Mouse (Mus musculus) embryonic facial prominence, embryonic 10.5 days (tissue): ENCODE measurements around the gene Cd86. TPM values are rescaled to one million over a fixed set of nuclear protein-coding genes. Genes with fewer than 3 reads are reported as not detected.

Experiments used
- DNase-seq: peaks from one replicate; pipeline ENCODE4 v3.0.0-alpha.2; 2017; ENCODE audit warnings: low spot score
- H3K27ac ChIP-seq: fragments of 300-500 bp; sonication (generic); replicated peaks from 2 replicates; pipeline ENCODE4 v1.5.1; 2016; ENCODE audit warnings: mild to moderate bottlenecking
- H3K27me3 ChIP-seq: fragments of 300-500 bp; sonication (generic); replicated peaks from 2 replicates; pipeline ENCODE4 v1.6.1; 2016; ENCODE audit warnings: low read depth, mild to moderate bottlenecking; ENCODE audit not compliant: poor library complexity, severe bottlenecking
- H3K36me3 ChIP-seq: fragments of 300-500 bp; sonication (generic); replicated peaks from 2 replicates; pipeline ENCODE4 v1.6.1; 2016; ENCODE audit warnings: mild to moderate bottlenecking, moderate library complexity
- H3K4me1 ChIP-seq: fragments of 300-500 bp; sonication (generic); 2 replicates; pipeline ENCODE4 v1.6.1; 2016
- H3K4me3 ChIP-seq: fragments of 300-500 bp; sonication (generic); 2 replicates; pipeline ENCODE4 v1.5.1; 2016; ENCODE audit warnings: mild to moderate bottlenecking, moderate library complexity
- H3K9me3 ChIP-seq: fragments of 300-500 bp; sonication (generic); 2 replicates; pipeline ENCODE4 v1.6.1; 2016; ENCODE audit warnings: mild to moderate bottlenecking
- WGBS: fragments of 180-500 bp; shearing (Covaris S2); methylation state at CpG from one replicate; pipeline ENCODE4 v1.1.7; 2016; 5-methylcytosine and 5-hydroxymethylcytosine counted together
- polyA plus RNA-seq: library from polyadenylated mRNA; unstranded; fragments of >200 nt; fragmentation: Nextera tagmentation; extraction: Ambion mirVana; gene quantifications from 2 replicates; pipeline ENCODE4 v1.2.1, GENCODE M21; 2016

The Cd86 gene
- polyA plus RNA-seq, 1 experiment from 2014 or later, result 0.93 TPM

DNA sequence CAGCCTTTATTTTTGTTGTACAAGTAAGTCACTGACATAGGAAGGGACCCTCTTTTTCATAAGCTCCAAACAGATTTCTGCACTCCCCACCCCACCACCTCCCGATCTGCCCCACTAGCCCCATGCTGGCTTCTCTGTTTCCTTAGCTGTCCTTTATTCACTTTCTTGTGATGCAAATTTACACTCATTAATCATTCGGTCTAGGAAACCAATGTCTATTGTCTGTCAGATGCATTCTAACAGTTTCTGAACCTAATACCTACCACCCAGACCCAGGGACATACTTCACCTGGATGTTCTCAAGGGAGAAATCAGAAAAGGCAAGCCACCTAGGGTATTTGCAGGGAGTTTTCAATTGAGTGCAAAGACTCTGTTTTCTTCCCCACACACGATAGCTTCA is 16.6 kb downstream of the Cd86 start:
- Histone ChIP-seq H3K27me3 (no peaks in the 10 kb centered on the region), H3K4me3 (no peak overlapping the region), H3K9me3 (no peaks in the 10 kb centered on the region), H3K4me1 (no peaks in the 10 kb centered on the region), H3K36me3 (no peaks in the 10 kb centered on the region), H3K27ac (no peak overlapping the region)
- no peak for DNase-seq
- 43% methylated on average over 3 of the region's 3 CpGs for WGBS

DNA sequence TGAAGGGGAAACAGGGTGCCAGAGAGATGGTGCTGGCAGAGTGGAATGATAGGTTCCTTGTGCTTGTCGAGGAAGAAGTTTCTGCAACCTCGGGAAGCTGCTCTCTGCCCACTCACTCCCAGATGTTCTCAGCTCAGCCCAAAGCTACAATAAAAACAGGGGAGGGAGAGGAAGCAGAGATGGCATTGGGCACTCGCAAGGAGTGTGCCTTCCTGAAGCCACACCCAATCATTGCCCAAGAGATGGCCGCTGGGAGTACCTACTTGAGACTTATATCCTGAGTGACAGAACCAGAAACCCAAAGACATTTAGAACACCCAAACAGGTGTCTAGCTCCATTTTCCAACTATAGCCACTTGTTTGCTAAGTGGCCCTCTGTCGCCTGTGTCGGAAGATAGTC is 20.8 kb downstream of the Cd86 start:
- no peak overlapping the region for H3K4me3 ChIP-seq
- DNase-seq, result no peak
- H3K4me1 ChIP-seq, result no peaks in the 10 kb centered on the region

DNA sequence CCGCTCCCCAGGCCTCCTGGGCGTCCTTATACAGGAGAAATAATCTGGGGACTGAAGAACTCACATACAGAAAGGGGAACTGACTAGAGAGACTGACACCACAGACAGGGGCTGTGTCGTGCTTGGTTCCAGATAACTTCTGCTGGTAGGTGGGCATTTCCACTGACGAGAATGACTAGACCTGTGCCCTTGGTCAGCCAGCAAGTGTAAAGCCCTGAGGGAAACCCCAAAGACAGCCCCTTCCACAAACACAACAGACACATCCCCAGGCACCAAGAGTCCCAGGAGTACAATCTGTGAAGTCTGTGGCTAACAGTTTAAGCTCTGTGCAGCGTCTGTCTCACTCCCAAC is 23.2 kb downstream of the Cd86 start:
- H3K9me3 ChIP-seq, result no peaks in the 10 kb centered on the region
- no peaks in the 10 kb centered on the region for H3K27me3 ChIP-seq
- no peaks in the 10 kb centered on the region for H3K36me3 ChIP-seq
- H3K27ac ChIP-seq, result no peak overlapping the region
- no peaks in the 10 kb centered on the region for H3K4me1 ChIP-seq
- DNase-seq, result no peak
- no peak overlapping the region for H3K4me3 ChIP-seq
- 80% methylated on average over 5 of the region's 5 CpGs for WGBS

More for the DNA sequence above, 20.8 kb downstream of the Cd86 start:
- H3K9me3 ChIP-seq, result no peaks in the 10 kb centered on the region
- no peaks in the 10 kb centered on the region for H3K27me3 ChIP-seq
- H3K27ac ChIP-seq, result no peak overlapping the region
- WGBS, result 88% methylated on average over 6 of the region's 6 CpGs
- no peaks in the 10 kb centered on the region for H3K36me3 ChIP-seq

DNA sequence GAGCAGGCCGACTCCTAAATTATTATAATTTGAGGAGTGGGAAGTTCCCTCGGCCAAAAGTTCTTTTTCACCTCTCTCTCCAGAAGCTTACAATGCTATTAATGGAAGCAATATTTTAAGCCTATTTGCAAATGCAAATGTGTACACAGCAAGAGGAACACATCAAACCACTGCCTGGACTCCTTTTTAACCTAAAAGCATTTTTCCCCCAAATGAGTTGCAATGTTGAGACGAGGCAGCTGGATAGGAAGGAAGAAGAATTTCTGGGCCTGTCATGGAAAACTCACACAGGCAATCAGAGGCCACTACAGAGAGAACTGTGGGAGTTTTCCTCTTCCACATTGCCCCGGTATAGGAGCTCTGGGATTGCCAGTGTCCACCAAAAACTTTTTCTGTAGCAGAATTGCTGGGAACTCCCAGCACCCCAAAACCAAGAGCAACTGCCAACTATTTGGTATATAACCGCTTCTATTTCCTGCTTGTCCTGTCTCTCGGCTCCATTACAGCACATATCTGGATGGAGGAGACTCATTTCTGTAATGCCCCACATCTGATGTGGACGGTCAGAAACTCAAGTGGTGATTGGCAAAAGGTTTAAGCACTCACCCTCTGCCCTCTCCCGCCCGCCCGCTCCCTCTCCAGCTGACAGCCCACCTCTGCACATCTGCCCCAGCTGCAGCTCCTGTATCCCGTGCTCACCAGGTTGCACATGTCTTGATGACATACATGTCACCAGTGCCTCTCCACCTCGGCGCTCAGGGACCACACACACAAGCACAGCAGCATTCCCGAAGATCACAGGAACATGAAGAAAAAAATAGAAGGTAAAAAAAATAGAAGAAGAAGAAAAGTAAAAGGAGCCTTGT is 23.8 kb downstream of the Cd86 start:
- 83% methylated on average over 14 of the region's 14 CpGs for WGBS
- Histone ChIP-seq H3K36me3 (no peaks in the 10 kb centered on the region), H3K9me3 (no peaks in the 10 kb centered on the region), H3K4me1 (no peaks in the 10 kb centered on the region), H3K27me3 (no peaks in the 10 kb centered on the region), H3K27ac (no peak overlapping the region), H3K4me3 (no peak overlapping the region)
- no peak for DNase-seq

DNA sequence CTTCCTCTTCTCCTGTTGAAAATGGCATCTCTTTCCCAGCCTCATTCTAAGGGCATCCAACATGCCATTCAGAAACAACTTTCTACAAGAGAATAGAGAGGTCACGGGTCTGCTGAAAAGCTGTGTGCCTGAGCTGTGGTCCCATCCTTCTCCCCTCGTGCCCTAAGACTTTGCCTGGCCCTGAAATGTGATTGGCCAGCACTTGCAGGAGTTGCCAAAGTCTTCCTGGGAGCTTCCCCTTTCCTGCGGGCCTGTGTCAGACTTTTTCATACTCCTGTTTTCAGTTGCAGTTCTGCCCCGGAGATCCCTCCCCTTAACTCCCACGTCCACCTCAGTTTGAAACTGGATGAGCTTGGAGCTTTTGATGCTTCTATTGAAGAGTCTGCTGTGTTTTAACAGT is 24.9 kb downstream of the Cd86 start:
- no peaks in the 10 kb centered on the region for H3K4me1 ChIP-seq
- no peaks in the 10 kb centered on the region for H3K36me3 ChIP-seq
- no peak overlapping the region for H3K4me3 ChIP-seq
- WGBS, result 71% methylated on average over 5 of the region's 5 CpGs
- no peaks in the 10 kb centered on the region for H3K9me3 ChIP-seq
- no peak overlapping the region for H3K27ac ChIP-seq
- DNase-seq, result no peak
- no peaks in the 10 kb centered on the region for H3K27me3 ChIP-seq

DNA sequence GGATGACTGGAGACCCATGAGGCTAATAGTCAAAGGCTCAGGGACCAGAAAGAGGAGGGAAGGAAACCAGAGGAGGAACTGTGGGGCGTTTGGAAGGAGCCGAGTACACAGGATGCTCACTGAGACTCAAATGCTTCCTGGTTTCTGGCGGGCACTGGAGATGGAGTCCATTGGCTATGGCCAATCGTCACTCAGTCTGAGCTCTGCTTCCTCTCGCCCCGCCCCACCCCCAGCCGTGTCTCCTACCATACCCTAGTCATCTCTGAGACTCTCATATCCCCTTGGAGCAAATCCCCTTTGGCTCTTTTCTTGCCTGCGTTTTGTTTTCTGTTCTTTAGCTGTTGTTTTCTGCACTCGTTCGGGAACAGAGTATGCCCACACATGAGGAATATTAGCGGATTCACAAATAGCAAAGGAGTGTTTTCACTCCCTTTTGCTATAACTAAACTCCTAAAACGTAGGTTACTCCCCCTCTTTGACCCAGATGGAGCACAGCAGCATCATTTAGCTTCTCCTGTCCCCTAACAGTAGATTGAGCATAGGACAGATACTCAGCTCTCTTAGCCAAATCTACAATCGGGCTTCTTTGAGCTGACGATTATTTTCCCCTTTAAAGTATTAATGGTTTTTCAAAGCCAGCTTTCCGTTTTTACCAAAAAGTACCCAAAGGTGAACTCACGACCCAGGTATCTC is 25.9 kb downstream of the Cd86 start:
- DNase-seq, result no peak
- H3K27ac ChIP-seq, result no peak overlapping the region
- H3K4me3 ChIP-seq, result no peak overlapping the region
- H3K27me3 ChIP-seq, result no peaks in the 10 kb centered on the region
- H3K36me3 ChIP-seq, result no peaks in the 10 kb centered on the region
- 86% methylated on average over 16 of the region's 16 CpGs for WGBS
- H3K4me1 ChIP-seq, result no peaks in the 10 kb centered on the region
- no peaks in the 10 kb centered on the region for H3K9me3 ChIP-seq

DNA sequence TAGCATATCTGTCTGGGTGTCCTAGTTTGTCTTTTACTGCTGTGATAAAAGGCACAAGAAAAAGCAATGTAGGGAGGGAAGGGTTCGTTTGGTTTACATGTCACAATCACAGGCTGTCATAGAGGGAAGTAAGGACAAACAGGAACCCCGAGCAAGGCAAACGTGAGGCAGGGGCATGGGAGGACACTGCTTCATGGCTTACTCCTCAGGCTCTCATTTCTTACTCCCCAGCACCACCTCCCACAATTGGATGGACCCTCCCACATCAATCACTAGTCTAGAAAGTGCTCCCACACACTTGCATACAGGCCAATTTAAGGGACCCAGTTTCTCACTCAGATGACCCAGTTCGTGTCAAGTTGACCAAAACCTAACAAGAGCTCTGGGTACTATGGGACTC is 29.1 kb downstream of the Cd86 start:
- Histone ChIP-seq H3K4me1 (no peaks in the 10 kb centered on the region), H3K27ac (no peak overlapping the region)
- WGBS, result 75% methylated on average over 4 of the region's 4 CpGs

DNA sequence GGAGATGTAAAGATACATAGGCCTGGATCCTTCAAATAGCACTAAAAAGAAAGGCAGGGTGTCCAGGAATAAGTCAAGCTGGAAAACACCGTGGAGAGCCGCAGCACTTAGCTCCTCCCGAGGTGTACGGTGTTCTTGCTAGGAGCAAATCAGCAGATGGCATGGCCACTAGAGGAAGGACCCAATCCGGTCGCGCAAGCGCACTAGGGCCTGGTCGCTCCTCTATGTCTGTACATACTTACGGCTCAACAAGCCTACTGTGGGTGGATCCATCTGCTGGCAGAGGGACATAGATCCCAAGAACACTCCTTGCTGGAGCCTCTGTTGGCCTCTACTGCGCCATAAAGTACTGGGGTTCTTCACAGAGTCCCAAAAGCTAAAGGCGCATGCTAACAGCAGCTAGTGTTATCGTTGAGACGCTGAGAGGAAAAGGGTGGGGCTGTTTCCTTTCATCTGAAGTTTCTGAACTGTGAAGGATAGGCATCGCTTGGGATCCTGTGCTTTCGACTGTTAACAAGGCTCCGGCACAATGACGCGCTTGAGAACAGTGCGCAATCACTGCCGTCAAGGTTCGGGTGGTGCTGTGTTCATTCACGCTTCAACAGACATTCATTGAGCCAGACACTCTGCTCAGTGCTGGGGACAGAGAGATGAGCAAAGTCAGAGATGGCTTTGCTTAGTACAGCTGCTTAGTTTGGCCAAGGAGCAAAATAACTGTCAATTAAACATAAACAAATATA is 30.7 kb downstream of the Cd86 start:
- Histone ChIP-seq H3K9me3 (no peaks in the 10 kb centered on the region), H3K27me3 (no peaks in the 10 kb centered on the region), H3K4me1 (no peaks in the 10 kb centered on the region), H3K4me3 (no peak overlapping the region), H3K27ac (no peak overlapping the region), H3K36me3 (no peaks in the 10 kb centered on the region)
- WGBS, result 90% methylated on average over 23 of the region's 23 CpGs
- DNase-seq, result no peak

More for the DNA sequence above, 29.1 kb downstream of the Cd86 start:
- H3K4me3 ChIP-seq, result no peak overlapping the region
- H3K36me3 ChIP-seq, result no peaks in the 10 kb centered on the region
- DNase-seq, result no peak
- H3K9me3 ChIP-seq, result no peaks in the 10 kb centered on the region
- no peaks in the 10 kb centered on the region for H3K27me3 ChIP-seq

DNA sequence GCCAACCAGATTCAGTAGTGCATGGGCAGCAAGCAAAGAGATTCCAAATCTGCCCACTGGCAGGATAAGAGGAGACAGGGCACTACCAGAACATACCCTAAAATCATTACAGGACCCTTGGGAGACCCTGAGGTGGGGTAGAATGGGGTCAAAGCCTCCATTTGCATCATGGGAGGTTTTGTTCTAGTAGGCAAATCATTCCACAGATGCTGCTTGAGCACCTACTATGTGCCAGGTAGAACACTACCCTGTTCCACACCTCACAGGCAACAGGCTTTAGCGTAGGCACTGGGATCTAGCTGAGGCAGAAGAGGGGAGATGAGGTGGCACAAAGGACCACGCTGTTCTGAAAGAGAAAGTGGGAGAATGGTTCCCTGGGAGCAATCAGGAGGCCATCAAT is 31.5 kb downstream of the Cd86 start:
- H3K9me3 ChIP-seq, result no peaks in the 10 kb centered on the region
- H3K4me1 ChIP-seq, result no peaks in the 10 kb centered on the region
- no peak overlapping the region for H3K27ac ChIP-seq
- H3K27me3 ChIP-seq, result no peaks in the 10 kb centered on the region
- no peak for DNase-seq
- no peaks in the 10 kb centered on the region for H3K36me3 ChIP-seq
- H3K4me3 ChIP-seq, result no peak overlapping the region
- WGBS, result 94% methylated on average over 2 of the region's 2 CpGs

DNA sequence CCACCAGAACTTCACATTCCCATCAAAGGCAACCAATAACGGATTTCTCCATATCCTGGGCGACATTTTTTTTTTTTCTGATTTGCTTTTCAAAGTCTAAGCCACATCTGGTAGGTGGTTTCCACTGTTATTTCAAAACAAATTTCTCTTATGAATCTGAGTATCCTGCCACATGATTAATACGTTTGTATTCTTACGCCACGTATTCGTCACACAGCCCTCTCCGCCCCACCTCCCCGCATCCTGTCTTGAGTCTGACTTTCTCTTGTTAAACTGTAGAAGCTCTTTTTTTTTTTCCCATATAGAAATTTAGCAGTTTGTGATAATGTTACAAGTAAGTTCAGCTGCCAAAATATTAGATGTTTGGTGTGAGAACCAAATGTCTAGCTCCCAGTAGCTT is 33.7 kb downstream of the Cd86 start:
- WGBS, result 94% methylated on average over 8 of the region's 8 CpGs
- no peaks in the 10 kb centered on the region for H3K9me3 ChIP-seq
- DNase-seq, result no peak
- no peak overlapping the region for H3K4me3 ChIP-seq
- H3K36me3 ChIP-seq, result no peaks in the 10 kb centered on the region
- H3K27me3 ChIP-seq, result no peaks in the 10 kb centered on the region
- no peak overlapping the region for H3K27ac ChIP-seq
- H3K4me1 ChIP-seq, result no peaks in the 10 kb centered on the region

DNA sequence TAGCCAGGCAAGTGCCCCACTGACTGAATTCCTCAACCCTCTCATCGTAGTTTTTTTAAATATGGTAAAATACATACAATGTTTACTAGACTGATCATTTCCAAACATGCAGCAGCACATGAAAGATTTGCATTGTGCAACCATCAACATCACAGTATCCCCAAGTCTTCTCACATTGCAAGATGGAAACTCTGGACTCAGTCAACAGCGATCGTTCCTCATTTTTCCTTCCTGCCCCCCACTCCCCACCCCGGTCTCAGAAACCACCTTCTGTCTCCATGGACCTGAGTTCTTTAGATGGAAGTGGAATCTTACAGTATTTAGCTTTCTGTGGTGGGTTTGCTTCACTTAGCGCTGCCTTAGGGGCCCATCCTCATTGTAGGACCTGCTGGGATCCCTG is 34.3 kb downstream of the Cd86 start:
- Histone ChIP-seq H3K27me3 (no peaks in the 10 kb centered on the region), H3K9me3 (no peaks in the 10 kb centered on the region), H3K27ac (no peak overlapping the region), H3K4me1 (no peaks in the 10 kb centered on the region), H3K36me3 (no peaks in the 10 kb centered on the region), H3K4me3 (no peak overlapping the region)
- WGBS, result 93% methylated on average over 5 of the region's 5 CpGs
- no peak for DNase-seq

DNA sequence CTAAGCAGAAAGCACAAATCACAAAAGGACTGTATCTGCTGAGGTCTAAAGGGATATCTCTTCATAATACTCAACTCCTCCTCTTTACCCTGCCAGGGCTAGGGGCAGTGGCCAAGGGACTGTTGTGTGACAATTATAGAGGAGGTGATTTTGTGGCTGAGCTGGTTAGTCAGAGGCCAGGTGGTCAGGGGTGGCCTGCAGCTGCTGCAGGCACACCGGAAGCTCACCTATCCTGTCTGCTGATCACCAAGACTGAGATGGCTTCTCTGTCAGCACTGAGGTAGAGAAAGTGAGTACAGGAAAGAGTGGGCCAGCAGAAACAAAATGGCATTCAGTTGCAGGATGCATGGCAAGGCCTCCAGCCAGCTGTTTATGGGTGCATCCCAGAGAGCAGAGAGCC is 38.1 kb downstream of the Cd86 start:
- WGBS, result 91% methylated on average over 1 of the region's 1 CpGs
- Histone ChIP-seq H3K27me3 (no peaks in the 10 kb centered on the region), H3K27ac (no peak overlapping the region), H3K9me3 (no peaks in the 10 kb centered on the region), H3K4me3 (no peak overlapping the region), H3K36me3 (no peaks in the 10 kb centered on the region), H3K4me1 (no peaks in the 10 kb centered on the region)
- DNase-seq, result no peak
